Mouse (Mus musculus) thymus, adult 2 months (tissue): ENCODE measurements at regions not wholly inside any gene's neighbourhood (a gene's known extent, or its start where the extent isn't known, plus 50 kb on each side); places are given as distances from the start of the nearest gene placed in this dataset.

Source experiments
- CTCF ChIP-seq: fragments of 200-500 bp; IDR thresholded peaks from 2 replicates; pipeline ENCODE4 v1.5.1; 2012; ENCODE audit warnings: mild to moderate bottlenecking, control low read depth, low read length, moderate library complexity, borderline replicate concordance; ENCODE audit not compliant: control insufficient read depth, poor library complexity, insufficient read depth; ENCODE audit errors: extremely low read depth
- POLR2A ChIP-seq: fragments of 200-500 bp; IDR thresholded peaks from 2 replicates; pipeline ENCODE4 v1.6.1; 2012; ENCODE audit warnings: mild to moderate bottlenecking, low read length, control low read depth, moderate library complexity; ENCODE audit not compliant: control insufficient read depth, poor library complexity, insufficient read depth; ENCODE audit errors: extremely low read depth

DNA sequence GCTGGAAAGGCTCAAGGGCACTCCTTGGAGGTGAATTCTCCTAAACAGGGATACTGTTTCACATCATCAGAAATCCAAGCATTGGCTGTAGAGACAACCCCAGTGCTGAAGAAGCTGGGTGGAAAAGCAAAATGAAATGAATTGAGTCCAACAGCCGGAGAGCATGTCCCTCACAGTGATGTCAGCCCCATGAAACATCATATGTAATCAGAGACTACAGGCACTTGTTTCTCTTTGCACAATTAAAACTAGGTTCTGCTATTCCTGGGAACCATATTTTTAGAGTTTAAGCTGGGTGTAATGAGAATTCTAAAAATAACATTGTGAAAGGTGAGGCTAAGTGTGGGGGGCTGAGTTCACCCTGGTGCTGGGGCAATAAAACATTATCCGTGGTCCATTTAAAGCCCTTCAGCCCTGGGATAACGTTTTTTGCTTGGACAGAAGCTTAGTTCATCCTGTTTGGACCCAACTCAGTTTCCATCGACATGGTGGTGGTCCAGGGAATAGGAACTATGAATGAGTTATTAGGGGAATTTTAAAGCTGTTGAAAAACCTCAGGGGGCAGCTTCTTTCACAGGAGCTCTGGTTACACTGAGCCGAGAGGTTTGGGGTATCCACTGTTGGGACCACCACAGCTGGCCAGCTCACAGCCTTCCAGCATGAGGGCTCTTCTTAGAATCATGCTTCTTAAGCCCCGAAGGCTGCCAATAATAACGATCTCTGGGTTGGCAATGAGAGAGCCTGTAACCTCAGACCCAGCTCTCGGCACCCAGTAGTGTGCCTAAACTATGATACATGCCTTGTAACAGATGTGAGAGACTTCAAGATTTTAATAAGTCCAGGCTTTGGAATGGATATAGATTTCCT, 206.0 kb upstream of the Dusp10 start:
- TF ChIP-seq POLR2A = no peak
- no peak for TF ChIP-seq CTCF
